Mouse (Mus musculus): ENCODE results near the gene Cachd1.

DNA sequence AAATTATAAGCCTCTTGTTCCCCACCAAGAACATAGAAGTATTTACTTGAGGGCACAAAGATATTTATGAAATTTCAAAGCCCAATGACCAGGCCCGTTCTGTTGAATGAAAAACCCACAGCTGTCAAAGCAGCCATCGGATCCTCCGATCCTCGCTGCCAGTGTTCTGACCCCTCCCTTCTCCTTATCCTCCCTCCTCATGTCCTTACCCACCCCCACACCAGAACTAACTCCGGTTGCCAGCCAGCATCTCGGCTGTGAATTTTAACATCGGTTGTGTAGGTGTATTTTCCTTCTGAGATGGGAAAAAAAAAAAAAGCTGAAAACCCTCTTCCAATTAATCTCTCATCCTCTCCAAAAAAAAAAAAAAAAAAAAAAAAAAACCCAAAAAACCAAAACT lies 260.7 kb downstream of the Cachd1 start:
- TF ChIP-seq SRF (IDR thresholded peaks at IDR 0.05; ENCODE audit: control insufficient read depth, insufficient read length, low read depth) (no peak), POLR2A (IDR thresholded peaks at IDR 0.05; ENCODE audit: insufficient read length, low read depth) (no peak), MYOG (IDR thresholded peaks at IDR 0.05; ENCODE audit: control insufficient read depth in 1 of 3, insufficient read depth in 1 of 3, insufficient read length in 2 of 3, low read depth in 2 of 3) (no peak), E2F4 (IDR thresholded peaks at IDR 0.05; ENCODE audit: insufficient read depth) (no peak), REST (IDR thresholded peaks at IDR 0.05; ENCODE audit: insufficient read depth, insufficient read length) (no peak), TCF12 (IDR thresholded peaks at IDR 0.05; ENCODE audit: insufficient read depth, poor library complexity, severe bottlenecking) (no peak), USF1 (IDR thresholded peaks at IDR 0.05; ENCODE audit: low read depth) (no peak), CEBPB (IDR thresholded peaks at IDR 0.05; ENCODE audit: insufficient read depth, poor library complexity, severe bottlenecking) (no peak), MYOD1 (IDR thresholded peaks at IDR 0.05; ENCODE audit: control insufficient read depth in 1 of 3, insufficient read length in 2 of 3, low read depth in 2 of 3) (no peak), MAX (IDR thresholded peaks at IDR 0.05; ENCODE audit: low read depth) (no peak)
